Mouse (Mus musculus): Measurements from ENCODE around the gene Lrrc39.

The Lrrc39 gene

DNA sequence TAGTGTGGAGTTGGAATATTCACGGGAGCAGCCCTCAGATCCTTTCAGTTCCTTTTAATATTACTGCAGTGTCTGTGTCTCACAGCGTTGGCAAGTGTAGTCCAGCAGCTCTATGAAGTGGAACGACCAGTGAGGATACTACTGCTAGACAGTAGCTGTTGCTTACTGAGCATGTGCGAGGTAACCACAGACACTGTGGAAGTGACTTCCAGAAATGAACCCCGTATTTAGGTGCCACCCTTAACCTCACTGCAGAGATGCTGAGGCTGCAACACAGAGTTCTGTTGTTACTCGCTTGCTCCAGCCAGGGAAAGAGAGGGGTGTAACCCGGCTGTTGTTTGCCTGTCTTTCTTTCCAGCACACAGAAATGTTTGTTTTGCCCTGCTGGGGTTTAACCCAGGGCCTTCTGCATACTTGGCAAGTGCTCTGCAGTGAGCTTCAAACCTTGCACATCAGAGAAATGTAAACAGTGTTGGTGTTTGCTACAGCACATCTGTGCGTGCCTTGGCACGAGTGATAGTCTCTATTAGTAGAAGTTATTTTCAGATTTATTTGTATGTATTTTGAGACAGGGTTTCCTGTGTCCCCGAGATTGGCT lies 51.6 kb downstream of the Lrrc39 start, which contains the start of gene Trmt13:
TSS of gene Trmt13 (minus strand) at position 293 of the 598 bp plus-strand sequence.
- no peak for DNase-seq

DNA sequence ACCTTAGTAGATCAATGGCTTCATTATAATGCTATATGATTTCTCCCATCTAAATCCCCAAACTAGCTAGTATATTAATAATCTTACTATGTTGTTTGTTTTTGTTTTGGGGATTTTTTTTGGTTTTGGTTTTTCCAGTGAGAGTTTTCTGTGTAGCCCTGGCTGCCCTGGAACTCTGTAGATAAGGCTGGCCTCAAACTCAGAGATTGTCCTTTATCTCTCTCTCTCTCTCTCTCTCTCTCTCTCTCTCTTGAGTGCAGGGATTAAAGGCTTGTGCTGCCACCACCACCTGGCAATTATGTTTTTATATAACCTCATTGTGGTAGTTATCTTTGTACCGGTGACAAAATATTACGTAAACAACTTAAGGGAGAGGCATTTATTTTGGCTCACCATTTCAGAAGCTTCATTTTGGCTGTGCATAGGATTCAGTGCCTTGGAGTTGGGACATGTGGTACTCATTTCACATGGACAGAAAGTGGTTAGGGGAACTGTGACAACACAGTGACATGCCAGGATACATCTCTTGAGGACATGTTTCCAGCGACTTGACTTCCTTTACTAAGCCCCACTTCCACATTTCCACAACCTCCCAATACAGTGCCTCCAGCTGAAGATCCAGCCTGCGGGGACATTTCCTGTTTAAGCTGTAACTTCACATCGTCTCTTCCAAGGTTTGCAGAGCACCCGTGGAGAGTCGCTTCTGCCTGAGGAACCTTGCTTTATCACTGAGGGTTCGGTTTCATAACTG lies 52.7 kb downstream of the Lrrc39 start:
- no peak for DNase-seq

DNA sequence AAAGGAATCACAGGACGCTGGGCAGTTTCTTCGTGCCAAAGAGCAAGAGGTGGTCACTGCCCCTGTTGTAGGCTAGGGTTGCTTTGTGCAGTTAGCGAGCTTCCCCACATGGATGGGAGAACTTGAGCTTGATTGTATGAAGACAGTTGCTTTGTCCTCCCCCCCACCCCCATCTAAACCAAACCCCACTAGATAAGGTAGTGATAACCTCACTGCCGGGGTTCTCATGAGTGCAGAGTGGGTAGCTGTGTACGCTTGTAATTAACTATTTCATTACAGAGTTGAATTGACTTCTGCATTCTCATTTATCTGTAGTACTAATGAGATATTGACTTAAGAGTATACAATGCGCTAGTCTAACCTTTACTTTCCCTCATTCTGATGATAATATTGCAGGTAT lies 56.1 kb downstream of the Lrrc39 start:
- DNase-seq: no peak

DNA sequence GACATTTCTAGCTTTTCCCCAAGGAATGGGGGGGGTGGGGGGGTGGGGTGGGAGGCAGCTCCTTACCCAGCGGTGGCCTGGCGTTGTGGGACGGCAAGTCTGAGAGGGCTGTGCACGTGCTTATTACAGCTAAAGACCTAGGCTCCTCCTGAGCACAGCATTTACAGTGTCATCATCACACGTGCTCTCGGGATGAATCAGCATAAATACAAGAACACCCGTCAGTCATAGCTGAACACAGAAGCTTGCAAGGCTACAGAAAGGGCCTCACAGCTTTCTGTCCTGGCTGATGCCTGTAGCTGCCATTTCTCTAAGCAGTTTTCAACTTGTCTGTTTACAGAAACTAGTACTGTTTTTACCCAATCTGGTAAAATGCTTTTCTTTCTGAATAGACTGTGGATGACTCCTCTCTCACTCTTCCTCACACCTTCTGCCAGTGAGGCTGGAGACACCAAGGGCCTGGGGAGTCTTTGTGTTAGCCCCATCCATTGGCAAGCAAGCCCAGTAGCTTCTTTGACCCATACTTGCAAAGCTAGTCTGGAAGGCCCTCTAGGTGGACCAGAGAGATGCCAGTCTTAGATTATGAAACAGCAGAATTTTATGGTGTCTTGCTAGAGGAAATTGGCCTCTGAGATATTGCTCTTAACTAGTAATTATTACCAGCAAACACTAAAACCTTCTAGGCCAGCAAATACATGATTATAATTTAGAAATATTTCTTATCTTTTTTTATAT lies 58.0 kb downstream of the Lrrc39 start:
- no peak for DNase-seq

DNA sequence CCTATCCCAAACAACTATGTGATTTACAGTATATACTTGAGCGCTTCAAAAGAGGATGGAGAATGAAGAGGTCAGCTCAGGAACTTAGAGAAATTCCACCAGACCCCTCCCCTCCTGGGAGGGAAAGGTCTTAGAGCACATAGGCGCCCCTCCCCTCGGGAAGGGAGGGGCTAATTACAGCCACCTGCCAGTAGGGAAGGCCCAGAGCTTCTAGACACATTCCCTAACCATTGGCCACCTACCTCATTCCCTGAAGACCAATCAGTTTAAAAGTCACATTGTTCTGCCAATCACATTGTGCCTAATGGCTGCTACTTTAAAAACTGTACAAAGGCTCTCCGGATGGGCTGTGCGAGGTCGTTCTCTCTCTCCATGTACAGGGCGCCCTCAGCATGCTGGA lies 59.9 kb downstream of the Lrrc39 start:
- DNase-seq: no peak

DNA sequence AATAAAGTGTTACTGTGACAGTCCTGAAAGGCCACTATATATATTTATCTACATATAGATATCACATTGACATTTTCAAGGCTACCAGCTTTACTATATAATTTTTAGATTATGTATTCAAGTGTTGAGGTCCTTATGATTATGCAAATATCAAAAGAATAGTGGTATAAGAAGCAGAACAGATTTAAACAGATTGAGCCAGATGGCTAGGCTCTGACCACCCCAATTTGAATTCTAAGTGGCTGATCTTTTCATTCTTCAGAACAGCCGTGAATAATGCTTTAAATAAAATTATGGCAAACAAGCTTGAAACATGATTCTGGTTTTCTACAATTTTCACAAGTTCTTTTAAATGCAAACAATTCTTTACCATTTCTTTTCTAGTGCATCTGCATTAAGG lies 68.7 kb downstream of the Lrrc39 start:
- DNase-seq: no peak
